Mouse (Mus musculus) kidney, adult 8-10 months (tissue): ENCODE data around the gene Ripk4.
A peak's percentile ranks its signal among the peaks of the same experiment; 100 is the strongest.

Source experiments
- DNase-seq, 2 experiments: peaks; one replicate each; pipeline ENCODE4 v3.0.0; 2022

Ripk4 gene

GRCm38 (mm10) chr16:97733599-97733998 is 30.0 kb downstream of the Ripk4 start:
- DNase-seq, result no peak

- DNase-seq, result no peak
Measured at GRCm38 (mm10) chr16:97730321-97730720, 33.3 kb downstream of the Ripk4 start.

GRCm38 (mm10) chr16:97726436-97726835 is 37.2 kb downstream of the Ripk4 start:
- DNase-seq, result peak; percentile 20 to 60

GRCm38 (mm10) chr16:97720093-97720492 is 43.5 kb downstream of the Ripk4 start:
- no peak for DNase-seq

- no peak for DNase-seq
Measured at GRCm38 (mm10) chr16:97719392-97719983, 44.1 kb downstream of the Ripk4 start.

GRCm38 (mm10) chr16:97716567-97716966 is 47.0 kb downstream of the Ripk4 start:
- no peak for DNase-seq

GRCm38 (mm10) chr16:97712129-97712528 is 51.5 kb downstream of the Ripk4 start:
- no peak for DNase-seq

- no peak for DNase-seq
Measured at GRCm38 (mm10) chr16:97701871-97702270, 61.7 kb downstream of the Ripk4 start.

GRCm38 (mm10) chr16:97697769-97698168 is 65.8 kb downstream of the Ripk4 start:
- peak in 1 of 2 experiments; percentile 17 for DNase-seq

GRCm38 (mm10) chr16:97695709-97696108 is 67.9 kb downstream of the Ripk4 start:
- no peak for DNase-seq
